Mouse (Mus musculus) 3134 (cell line): Measurements from ENCODE around the gene Fosl2.

Experiments used
- DNase-seq: peaks from one replicate; pipeline ENCODE4 v3.0.0-alpha.2; 2011; ENCODE audit warnings: low spot score; ENCODE audit not compliant: insufficient read length; ENCODE audit errors: extremely low read depth

Fosl2 gene

GRCm38 (mm10) chr5:32133549-32134004 lies 2.0 kb upstream of the Fosl2 start:
- DNase-seq = peak; percentile 93

- peak; percentile 67 for DNase-seq
These were observed 1.4 kb upstream of the Fosl2 start for GRCm38 (mm10) chr5:32134051-32134732.

GRCm38 (mm10) chr5:32134903-32135335 lies 682 bp upstream of the Fosl2 start:
- DNase-seq = no peak

- peak; percentile 85 for DNase-seq
These were observed 781 bp downstream of the Fosl2 start for GRCm38 (mm10) chr5:32136301-32136863.

- peak; percentile 67 for DNase-seq
These were observed 1.5 kb downstream of the Fosl2 start for GRCm38 (mm10) chr5:32137106-32137522.

GRCm38 (mm10) chr5:32138446-32139195 lies 3.0 kb downstream of the Fosl2 start:
- DNase-seq = no peak

GRCm38 (mm10) chr5:32139516-32140037 lies 4.0 kb downstream of the Fosl2 start:
- DNase-seq = peak; percentile 72

GRCm38 (mm10) chr5:32141899-32142298 lies 6.3 kb downstream of the Fosl2 start:
- DNase-seq = no peak

- DNase-seq = no peak
These were observed 7.9 kb downstream of the Fosl2 start for GRCm38 (mm10) chr5:32143433-32143970.

GRCm38 (mm10) chr5:32146281-32146680 lies 10.7 kb downstream of the Fosl2 start:
- DNase-seq = no peak

- no peak for DNase-seq
These were observed 13.0 kb downstream of the Fosl2 start for GRCm38 (mm10) chr5:32148593-32148992.

GRCm38 (mm10) chr5:32151244-32151643 lies 15.6 kb downstream of the Fosl2 start:
- no peak for DNase-seq

GRCm38 (mm10) chr5:32152725-32153417 lies 17.3 kb downstream of the Fosl2 start:
- no peak for DNase-seq

GRCm38 (mm10) chr5:32153418-32153740 lies 17.8 kb downstream of the Fosl2 start:
- no peak for DNase-seq

- no peak for DNase-seq
These were observed 18.3 kb downstream of the Fosl2 start for GRCm38 (mm10) chr5:32153791-32154490.

GRCm38 (mm10) chr5:32154931-32155688 lies 19.5 kb downstream of the Fosl2 start:
- no peak for DNase-seq

GRCm38 (mm10) chr5:32155927-32156326 lies 20.3 kb downstream of the Fosl2 start:
- DNase-seq = no peak

GRCm38 (mm10) chr5:32163478-32164043 lies 28.0 kb downstream of the Fosl2 start:
- no peak for DNase-seq

GRCm38 (mm10) chr5:32172188-32172587 lies 36.6 kb downstream of the Fosl2 start:
- no peak for DNase-seq
